Mouse (Mus musculus): ENCODE data around the gene Zswim1.
"Not testable (repeated sequence)": the region's sequence is repeated elsewhere in the genome, so short reads cannot be mapped to it uniquely, and the experiment has no call there.

Zswim1 gene

GRCm38 (mm10) chr2:164792400-164793190 is 29.9 kb upstream of the Zswim1 start:
- peak; percentile 67 to 82 for DNase-seq (ENCODE audit: inconsistent age in 2 of 2, low spot score in 1 of 2)

- peak; percentile 81 to 90 for DNase-seq (ENCODE audit: inconsistent age in 2 of 2, low spot score in 1 of 2)
Observed at GRCm38 (mm10) chr2:164793236-164793635, 29.2 kb upstream of the Zswim1 start.

- peak in 1 of 2 experiments; percentile 69 for DNase-seq (ENCODE audit: inconsistent age in 2 of 2, low spot score in 1 of 2)
Observed at GRCm38 (mm10) chr2:164793772-164794171, 28.7 kb upstream of the Zswim1 start.

GRCm38 (mm10) chr2:164794293-164794692 is 28.2 kb upstream of the Zswim1 start:
- peak; percentile 91 to 96 for DNase-seq (ENCODE audit: inconsistent age in 2 of 2, low spot score in 1 of 2)

DNA sequence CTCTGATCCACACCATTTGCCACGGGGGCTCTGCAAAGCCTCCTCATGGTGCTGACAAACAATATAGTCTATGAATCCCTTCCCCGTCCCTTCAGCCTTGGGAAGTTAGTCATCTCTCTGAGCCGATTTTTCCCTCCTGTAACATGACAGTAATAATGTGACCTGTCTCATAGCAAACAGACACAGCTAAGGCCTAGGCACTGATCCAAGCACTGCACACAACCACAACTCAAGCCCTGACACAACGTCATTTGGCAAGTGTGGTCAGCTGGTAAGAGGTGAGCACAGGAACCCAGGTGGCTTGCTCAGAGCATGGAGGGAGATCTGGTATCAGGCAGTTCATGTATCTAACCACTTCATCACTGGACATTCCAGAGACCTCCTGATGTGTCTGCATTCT is 26.6 kb upstream of the Zswim1 start:
- DNase-seq (ENCODE audit: inconsistent age in 2 of 2, low spot score in 1 of 2): peak; percentile 51 to 71

DNA sequence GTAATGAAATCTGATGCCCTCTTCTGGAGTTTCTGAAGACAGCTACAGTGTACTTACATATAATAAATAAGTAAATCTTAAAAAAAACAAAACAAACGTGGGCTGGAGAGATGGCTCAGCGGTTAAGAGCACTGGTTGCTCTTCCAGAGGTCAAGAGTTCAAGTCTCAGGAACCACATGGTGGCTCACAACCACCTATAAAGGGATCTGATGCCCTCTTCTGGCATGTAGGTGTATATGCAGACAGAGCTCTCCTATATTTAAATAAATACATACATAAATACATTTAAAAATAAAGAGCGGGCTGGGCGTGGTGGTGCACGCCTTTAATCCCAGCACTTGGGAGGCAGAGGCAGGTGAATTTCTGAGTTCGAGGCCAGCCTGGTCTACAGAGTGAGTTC is 23.9 kb upstream of the Zswim1 start:
- not testable (repeated sequence) for DNase-seq (ENCODE audit: inconsistent age in 2 of 2, low spot score in 1 of 2)

GRCm38 (mm10) chr2:164800252-164801004 is 22.1 kb upstream of the Zswim1 start:
- DNase-seq (ENCODE audit: inconsistent age in 2 of 2, low spot score in 1 of 2): no peak

- DNase-seq (ENCODE audit: inconsistent age in 2 of 2, low spot score in 1 of 2): no peak
Observed at GRCm38 (mm10) chr2:164803201-164803920, 19.1 kb upstream of the Zswim1 start.

GRCm38 (mm10) chr2:164803921-164804313 is 18.6 kb upstream of the Zswim1 start:
- no peak for DNase-seq (ENCODE audit: inconsistent age in 2 of 2, low spot score in 1 of 2)

DNA sequence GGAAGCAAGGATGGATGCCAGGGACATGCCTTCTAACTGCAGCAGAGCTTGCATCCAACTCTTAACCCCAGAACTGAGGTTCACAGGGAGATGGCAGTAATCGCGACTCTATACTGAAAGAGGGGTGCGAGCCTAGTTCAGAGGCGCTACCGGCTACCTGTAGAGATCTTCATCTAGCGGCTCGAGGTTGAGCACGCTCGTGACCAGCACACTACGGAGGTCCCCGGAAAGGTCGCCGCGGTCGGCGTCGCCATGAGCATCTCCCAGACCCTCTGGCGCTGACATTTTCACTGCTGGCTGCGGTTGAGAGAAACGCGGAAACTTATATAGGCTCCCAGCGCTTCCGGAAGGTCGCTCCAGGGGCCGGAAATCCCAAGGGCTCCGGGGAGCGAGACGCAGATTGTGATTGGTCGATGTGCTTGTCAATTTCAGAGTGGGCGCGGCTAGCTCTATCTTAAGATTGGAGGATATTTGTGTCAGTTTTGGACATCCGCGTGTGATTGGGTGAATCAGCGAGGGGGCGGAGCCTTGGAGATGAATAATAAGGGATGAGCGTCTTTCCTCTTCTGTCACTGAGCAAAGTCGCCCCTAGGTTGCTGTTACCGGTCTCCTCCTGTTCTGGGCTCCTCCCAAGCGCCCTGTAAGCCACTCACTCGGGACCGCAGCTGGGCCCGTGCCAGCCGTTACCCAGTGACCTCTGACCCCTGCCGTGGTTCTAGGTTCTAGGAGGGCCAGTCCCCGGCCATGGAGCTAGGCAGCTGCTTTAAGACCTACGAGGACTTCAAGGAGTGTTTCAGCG is 17.8 kb upstream of the Zswim1 start, which contains the start of the genes Acot8 and Zswim3:
Gene Acot8, minus strand, starts transcription at position 350 of the 799 bp plus-strand sequence.
Gene Zswim3, plus strand, starts transcription at position 566 of the 799 bp plus-strand sequence.
- DNase-seq (ENCODE audit: inconsistent age in 2 of 2, low spot score in 1 of 2): peak; percentile 98 to 100

DNA sequence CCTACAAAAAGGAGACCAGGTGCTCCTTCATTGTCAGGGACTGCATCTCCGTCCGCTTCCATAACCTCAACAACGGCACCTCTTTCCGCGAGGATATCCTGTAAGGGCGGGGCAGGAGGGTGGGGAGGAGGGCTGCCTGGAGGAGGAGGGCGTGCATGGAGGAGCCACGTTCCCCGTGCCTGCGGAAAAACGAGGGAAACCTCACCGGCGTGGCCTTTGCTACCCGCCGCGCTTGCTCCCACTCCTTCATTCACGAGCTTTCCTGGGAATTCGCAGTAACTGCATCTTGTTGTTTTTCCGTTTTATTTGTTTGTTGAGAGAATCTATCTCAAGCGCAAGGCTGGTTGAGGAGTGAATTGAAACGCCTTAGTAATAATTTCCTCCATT is 17.2 kb upstream of the Zswim1 start:
- no peak for DNase-seq (ENCODE audit: inconsistent age in 2 of 2, low spot score in 1 of 2)

DNA sequence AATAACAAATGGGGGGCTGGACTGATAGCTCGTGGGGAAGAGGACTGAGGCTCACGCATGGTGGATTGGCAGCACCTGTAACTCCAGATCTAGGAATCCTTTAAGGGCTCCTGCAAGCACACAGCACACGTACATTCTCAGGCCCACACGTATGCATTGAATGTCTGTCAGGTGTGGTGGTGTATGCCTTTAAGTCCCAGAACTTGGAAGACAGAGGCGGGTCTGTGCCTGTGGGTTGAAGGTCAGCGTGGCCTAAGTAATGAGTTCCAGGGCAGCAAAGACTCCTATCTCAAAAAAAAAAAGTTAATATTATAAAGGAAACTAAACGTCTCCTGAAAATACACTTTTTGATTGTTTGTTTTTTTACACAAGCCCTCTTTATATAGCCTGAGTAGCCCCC is 15.9 kb upstream of the Zswim1 start:
- DNase-seq (ENCODE audit: inconsistent age in 2 of 2, low spot score in 1 of 2): no peak

DNA sequence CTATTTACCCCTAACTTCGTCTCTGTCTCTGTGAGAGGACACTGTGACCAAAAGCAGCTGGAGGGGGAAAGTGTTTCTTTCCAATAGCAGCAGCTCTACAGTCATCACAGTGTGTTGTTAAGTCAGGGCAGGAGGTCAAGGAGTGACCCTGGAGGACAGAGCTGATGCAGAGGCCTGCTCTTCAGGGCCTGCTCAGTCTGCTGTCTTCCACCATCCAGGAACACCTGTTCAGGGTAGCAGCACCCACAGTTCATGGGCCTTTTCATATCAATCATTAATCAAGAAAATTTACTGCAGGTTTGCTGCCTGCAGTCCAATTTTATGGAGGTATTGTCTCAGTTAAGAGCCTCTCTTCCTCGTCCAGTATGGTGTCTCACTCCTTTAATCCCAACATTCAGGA is 8.9 kb upstream of the Zswim1 start:
- DNase-seq (ENCODE audit: inconsistent age in 2 of 2, low spot score in 1 of 2): no peak

DNA sequence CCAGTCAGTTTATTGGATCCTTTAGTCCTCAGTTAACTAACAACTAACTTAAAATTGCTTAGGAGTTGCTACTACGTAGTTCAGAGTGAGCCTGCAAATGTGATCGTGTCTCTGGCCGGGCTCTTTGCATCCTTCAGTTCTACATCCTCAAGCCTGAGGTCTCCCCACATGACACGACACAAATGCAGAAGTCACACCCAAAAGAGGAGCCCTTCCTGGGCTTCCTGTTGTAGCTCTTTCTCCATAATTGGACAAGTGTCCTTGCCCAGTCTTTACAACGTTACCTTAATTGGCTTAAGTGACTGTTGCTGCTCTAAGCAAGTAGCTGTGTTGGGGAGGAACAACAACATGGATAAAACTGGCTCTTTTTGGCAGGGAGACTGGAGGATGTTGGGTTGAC is 7.1 kb upstream of the Zswim1 start:
- no peak for DNase-seq (ENCODE audit: inconsistent age in 2 of 2, low spot score in 1 of 2)

DNA sequence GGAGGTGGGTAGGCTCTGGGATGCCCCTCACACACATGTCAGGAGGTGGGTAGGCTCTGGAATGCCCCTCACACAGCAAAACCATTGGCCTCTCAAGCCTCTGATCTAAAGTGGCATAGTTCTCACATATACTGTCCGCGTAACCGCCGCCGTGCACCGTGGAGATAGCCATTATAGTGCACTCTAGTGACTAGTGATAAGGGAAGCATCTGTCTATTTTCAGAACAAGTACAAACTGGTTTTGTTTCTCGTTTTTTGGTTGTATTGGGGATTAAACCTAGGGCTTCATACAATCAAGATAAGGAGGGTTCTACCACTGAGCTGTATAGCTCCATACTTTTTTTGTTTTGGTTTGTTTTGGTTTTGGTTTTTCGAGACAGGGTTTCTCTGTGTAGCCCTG is 6.7 kb upstream of the Zswim1 start:
- no peak for DNase-seq (ENCODE audit: inconsistent age in 2 of 2, low spot score in 1 of 2)

DNA sequence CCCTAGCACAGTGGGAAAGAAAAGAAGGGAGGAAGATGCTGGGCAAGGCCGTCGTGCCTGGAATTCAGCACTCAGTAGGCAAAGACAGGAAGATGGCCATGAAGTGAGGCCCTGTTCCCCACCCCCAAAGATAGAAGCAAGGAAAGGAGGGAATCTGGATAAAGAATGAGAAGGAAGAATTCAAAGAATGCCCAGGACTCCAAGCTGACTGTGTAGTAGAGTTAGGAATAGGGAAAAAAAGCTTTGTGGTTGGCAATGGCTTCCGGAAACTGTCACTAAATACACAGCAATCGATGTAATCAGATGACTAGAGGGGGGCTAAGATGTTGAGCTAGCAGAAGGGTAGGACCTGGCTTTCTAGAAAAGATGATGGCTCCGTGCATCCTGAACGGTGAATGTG is 5.3 kb upstream of the Zswim1 start:
- DNase-seq (ENCODE audit: inconsistent age in 2 of 2, low spot score in 1 of 2): no peak

DNA sequence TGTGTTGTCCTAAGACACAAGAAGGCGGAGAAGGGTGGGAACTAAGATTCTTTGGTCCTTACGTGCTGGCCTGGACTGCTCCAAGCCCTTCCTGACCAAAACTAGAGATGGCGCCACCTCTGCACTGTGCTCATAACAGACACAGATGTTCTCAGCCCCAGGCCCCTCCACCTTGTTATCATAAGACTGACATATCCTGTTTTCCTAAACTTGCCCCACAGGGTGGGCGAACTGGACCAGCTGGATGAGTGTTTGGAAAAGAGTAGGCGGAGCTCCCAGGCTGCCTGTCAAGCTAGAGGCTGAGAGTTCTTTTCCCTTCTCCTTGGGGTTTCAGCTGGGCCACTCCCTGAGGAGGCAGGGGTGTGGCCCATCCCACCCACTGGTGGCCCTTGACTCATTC is 4.8 kb upstream of the Zswim1 start:
- no peak for DNase-seq (ENCODE audit: inconsistent age in 2 of 2, low spot score in 1 of 2)

DNA sequence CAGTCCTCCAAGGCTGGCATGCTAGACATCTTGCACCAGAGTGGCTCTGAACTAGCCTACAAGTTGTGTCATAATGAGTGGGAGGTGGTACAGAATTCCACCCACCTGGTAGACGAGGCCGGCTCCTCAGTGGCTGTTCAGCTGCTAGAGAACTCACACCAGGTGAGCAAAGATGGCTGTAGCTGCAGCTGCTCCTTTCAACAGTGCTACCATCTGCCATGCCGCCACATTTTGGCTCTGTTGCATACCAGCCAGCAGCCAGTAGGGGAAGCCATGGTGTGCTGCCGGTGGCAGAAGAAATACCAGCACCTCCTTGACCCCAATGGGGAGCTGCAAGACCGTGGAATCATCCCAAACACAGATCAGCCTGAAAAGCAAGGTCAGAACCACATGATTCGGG is 1.4 kb upstream of the Zswim1 start:
- no peak for DNase-seq (ENCODE audit: inconsistent age in 2 of 2, low spot score in 1 of 2)

- peak in 1 of 2 experiments; percentile 36 for DNase-seq (ENCODE audit: inconsistent age in 2 of 2, low spot score in 1 of 2)
Observed at GRCm38 (mm10) chr2:164823181-164823585, 697 bp downstream of the Zswim1 start.

DNA sequence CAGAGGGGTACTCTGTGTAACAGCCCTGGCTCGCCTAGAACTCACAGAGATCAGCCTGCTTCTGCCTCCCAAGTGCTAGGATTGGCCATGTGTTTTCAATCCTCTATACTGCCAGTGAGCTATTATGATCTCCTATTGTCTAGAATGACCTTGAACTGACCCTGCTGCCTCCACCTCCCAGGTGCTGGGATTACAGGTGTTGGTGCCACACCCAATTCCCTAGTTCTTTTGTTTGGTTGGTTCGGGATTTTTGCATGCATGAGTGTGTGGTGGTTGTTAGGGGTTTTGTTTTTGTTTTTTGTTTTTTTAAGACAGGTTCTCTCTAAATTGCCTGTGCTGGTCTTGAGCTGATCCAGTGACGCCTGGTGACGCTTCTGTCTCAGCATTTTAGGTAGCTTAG is 1.5 kb downstream of the Zswim1 start:
- no peak for DNase-seq (ENCODE audit: inconsistent age in 2 of 2, low spot score in 1 of 2)

- DNase-seq (ENCODE audit: inconsistent age in 2 of 2, low spot score in 1 of 2): no peak
Observed at GRCm38 (mm10) chr2:164825521-164825920, 3.0 kb downstream of the Zswim1 start.

All from adrenal gland, adult (tissue).